Mouse (Mus musculus): ENCODE results near the gene Lrig2.

DNA sequence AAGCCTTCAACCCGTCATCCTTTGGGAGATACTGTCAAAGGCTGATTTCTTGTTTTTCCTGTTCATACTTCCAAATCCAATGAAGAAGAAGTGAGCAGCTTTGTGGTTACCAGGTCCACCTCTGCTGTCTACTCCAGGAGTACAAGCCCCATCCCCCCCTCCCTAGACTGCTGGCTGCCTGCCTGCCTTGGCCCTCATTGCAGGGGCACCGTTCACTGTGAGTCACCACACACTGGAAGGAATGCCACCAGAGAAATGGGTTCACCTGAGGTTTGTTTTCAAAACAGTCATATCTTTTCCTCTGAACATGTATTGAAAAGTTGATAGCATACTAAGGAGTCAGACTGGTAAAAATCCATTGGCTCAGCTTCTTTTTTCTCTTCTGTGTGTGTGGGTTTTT, 110.5 kb downstream of the Lrig2 start:
- no peak for TF ChIP-seq CTCF (IDR thresholded peaks at IDR 0.05)
- no peak for TF ChIP-seq EP300 (IDR thresholded peaks at IDR 0.05; ENCODE audit: insufficient read depth, low read depth, low read length)
- no peak for TF ChIP-seq POLR2A (IDR thresholded peaks at IDR 0.05; ENCODE audit: insufficient read depth, low read depth, low read length)

All from heart, adult 2 months (tissue).